Mouse (Mus musculus) heart, postnatal 0 days (tissue): ENCODE measurements around the gene Sf3a1.

Experiments
- CTCF ChIP-seq: IDR thresholded peaks from 2 replicates; pipeline ENCODE4 v1.5.1; 2016; ENCODE audit warnings: antibody characterized with exemption, control low read depth, low read depth
- EP300 ChIP-seq: IDR thresholded peaks from 2 replicates; pipeline ENCODE4 v1.6.1; 2016; ENCODE audit warnings: antibody characterized with exemption, low read depth

DNA sequence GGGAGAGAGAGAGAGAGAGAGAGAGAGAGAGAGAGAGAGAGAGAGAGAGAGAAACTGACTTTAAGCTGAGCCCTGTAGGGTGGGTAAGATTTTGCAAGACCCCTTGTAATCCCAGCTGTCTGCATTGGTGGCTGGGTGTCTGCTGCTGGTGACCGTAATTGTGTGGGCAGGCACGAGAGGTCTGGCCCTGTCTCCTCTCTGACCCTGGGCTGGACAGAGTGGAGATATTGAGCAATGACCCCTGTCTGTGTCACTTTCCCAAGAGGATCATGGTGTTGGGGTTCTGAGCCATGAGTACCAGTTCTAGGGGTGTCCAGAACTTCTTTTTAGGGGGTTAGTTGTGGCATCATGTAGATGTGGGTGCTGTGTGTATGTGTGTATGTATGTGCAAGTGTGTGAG, 64.1 kb downstream of the Sf3a1 start:
- TF ChIP-seq CTCF: no peak
- no peak for TF ChIP-seq EP300
